Mouse (Mus musculus) left cerebral cortex, postnatal 36 days (tissue): ENCODE measurements around the gene Tmem95. TPM values are rescaled to one million over a fixed set of nuclear protein-coding genes. Genes with fewer than 3 reads are reported as not detected.

Experiments used
- DNase-seq, 2 experiments: peaks; one replicate each; pipeline ENCODE4 v3.0.0; 2021 to 2022; ENCODE audit warnings: low spot score in 2 of 2, mixed read lengths in 1 of 2
- intact Hi-C: fragments of 180-260 bp; cut with DNase I; formaldehyde crosslinking; loops from one replicate; pipeline ENCODE4 v1.15.1; 2025
- total RNA-seq, 2 experiments: library from RNA; stranded (reverse); gene quantifications; 2 replicates each; pipeline ENCODE4 v1.2.3; 2021

Tmem95 gene
- total RNA-seq, 2 experiments from 2014 or later = not detected

- intact Hi-C loops = no loop called here
- DNase-seq = no peak
Measured at GRCm38 (mm10) chr11:69912716-69913530, 35.1 kb upstream of the Tmem95 start.

- intact Hi-C loops = no loop called here
- DNase-seq = no peak
Measured at GRCm38 (mm10) chr11:69911701-69912100, 33.9 kb upstream of the Tmem95 start.

GRCm38 (mm10) chr11:69910781-69911560 lies 33.2 kb upstream of the Tmem95 start:
- DNase-seq = no peak
- intact Hi-C loops = no loop called here

- no peak for DNase-seq
- intact Hi-C loops = no loop called here
Measured at GRCm38 (mm10) chr11:69910177-69910576, 32.4 kb upstream of the Tmem95 start.

GRCm38 (mm10) chr11:69909174-69909573 lies 31.4 kb upstream of the Tmem95 start:
- no peak for DNase-seq
- intact Hi-C loops = no loop called here

GRCm38 (mm10) chr11:69908645-69909044 lies 30.8 kb upstream of the Tmem95 start:
- DNase-seq = no peak
- intact Hi-C loops = no loop called here

GRCm38 (mm10) chr11:69904311-69904710 lies 26.5 kb upstream of the Tmem95 start:
- intact Hi-C loops = loop anchor here (5.0 kb wide), 2 partner anchors 67 to 222 kb away; partner anchors contain the start of genes Nlgn2, Senp3 and Tmem256
- DNase-seq = no peak

- DNase-seq = no peak
- intact Hi-C loops = loop anchor here (5.0 kb wide), 2 partner anchors 66 to 221 kb away; partner anchors contain the start of genes Nlgn2, Senp3 and Tmem256
Measured at GRCm38 (mm10) chr11:69902972-69903371, 25.2 kb upstream of the Tmem95 start.

- intact Hi-C loops = loop anchor here (1.0 to 5.0 kb wide), 3 partner anchors 19 to 220 kb away; partner anchors contain the start of genes Eif5a, Nlgn2, Senp3 and Tmem256
- DNase-seq = peak in 1 of 2 experiments; percentile 28
Measured at GRCm38 (mm10) chr11:69901993-69902392, 24.2 kb upstream of the Tmem95 start.

GRCm38 (mm10) chr11:69901406-69901846 lies 23.6 kb upstream of the Tmem95 start:
- peak; percentile 97 to 98 for DNase-seq
- intact Hi-C loops = loop anchor here (1.0 to 5.0 kb wide), 3 partner anchors 20 to 219 kb away; partner anchors contain the start of genes Eif5a, Nlgn2, Senp3 and Tmem256

- intact Hi-C loops = loop anchor here (1.0 to 5.0 kb wide), 3 partner anchors 21 to 218 kb away; partner anchors contain the start of genes Eif5a, Nlgn2, Senp3 and Tmem256
- DNase-seq = peak; percentile 87 to 88
Measured at GRCm38 (mm10) chr11:69900471-69901405, 22.9 kb upstream of the Tmem95 start, which contains the start of the genes 2810408A11Rik and Neurl4. TSS of gene 2810408A11Rik (minus strand) at chr11:69900987. TSS of gene Neurl4 (plus strand) at chr11:69901072.

- intact Hi-C loops = loop anchor here (5.0 kb wide), 2 partner anchors 63 to 218 kb away; partner anchors contain the start of genes Nlgn2, Senp3 and Tmem256
- no peak for DNase-seq
Measured at GRCm38 (mm10) chr11:69899870-69900269, 22.1 kb upstream of the Tmem95 start.

- no peak for DNase-seq
- intact Hi-C loops = no loop called here
Measured at GRCm38 (mm10) chr11:69895291-69895690, 17.5 kb upstream of the Tmem95 start, which contains the start of gene Acap1. TSS of gene Acap1 (minus strand) at chr11:69895539.

- DNase-seq = no peak
- intact Hi-C loops = no loop called here
Measured at GRCm38 (mm10) chr11:69894671-69895070, 16.9 kb upstream of the Tmem95 start.

- no peak for DNase-seq
- intact Hi-C loops = no loop called here
Measured at GRCm38 (mm10) chr11:69891482-69891881, 13.7 kb upstream of the Tmem95 start.

- intact Hi-C loops = no loop called here
Measured at GRCm38 (mm10) chr11:69886907-69887635, 9.3 kb upstream of the Tmem95 start.

GRCm38 (mm10) chr11:69884663-69885062 lies 6.8 kb upstream of the Tmem95 start:
- intact Hi-C loops = no loop called here
- no peak for DNase-seq

More at GRCm38 (mm10) chr11:69886907-69887635, 9.3 kb upstream of the Tmem95 start:
- no peak for DNase-seq

- no peak for DNase-seq
- intact Hi-C loops = no loop called here
Measured at GRCm38 (mm10) chr11:69884240-69884639, 6.4 kb upstream of the Tmem95 start.
